Mouse (Mus musculus) MN1 (cell line): ENCODE data around the gene Gldc.
A peak's percentile ranks its signal among the peaks of the same experiment; 100 is the strongest.

ENCODE experiments used
- DNase-seq: peaks from one replicate; pipeline ENCODE4 v3.0.0-alpha.2; 2016; ENCODE audit warnings: low spot score

The Gldc gene

DNA sequence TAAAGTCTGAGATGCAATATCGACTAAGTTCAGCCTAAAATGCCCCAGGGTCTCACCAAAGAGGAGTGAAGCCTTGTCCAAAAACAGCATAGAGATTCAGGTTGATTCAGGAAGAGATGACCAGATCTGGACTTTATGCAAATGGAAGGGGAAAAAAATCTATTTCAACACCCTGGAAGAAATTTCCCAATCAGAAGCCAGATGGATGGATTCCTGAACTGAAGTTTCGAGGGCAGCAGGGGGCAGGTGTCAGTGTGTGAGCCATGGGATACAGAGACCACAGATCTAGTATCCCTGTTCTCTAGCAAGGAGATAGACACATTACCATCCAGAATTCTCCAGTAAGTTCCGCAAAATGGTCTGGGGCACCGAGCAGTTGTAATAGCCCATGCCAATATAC, 17.0 kb downstream of the Gldc start:
- DNase-seq: no peak

DNA sequence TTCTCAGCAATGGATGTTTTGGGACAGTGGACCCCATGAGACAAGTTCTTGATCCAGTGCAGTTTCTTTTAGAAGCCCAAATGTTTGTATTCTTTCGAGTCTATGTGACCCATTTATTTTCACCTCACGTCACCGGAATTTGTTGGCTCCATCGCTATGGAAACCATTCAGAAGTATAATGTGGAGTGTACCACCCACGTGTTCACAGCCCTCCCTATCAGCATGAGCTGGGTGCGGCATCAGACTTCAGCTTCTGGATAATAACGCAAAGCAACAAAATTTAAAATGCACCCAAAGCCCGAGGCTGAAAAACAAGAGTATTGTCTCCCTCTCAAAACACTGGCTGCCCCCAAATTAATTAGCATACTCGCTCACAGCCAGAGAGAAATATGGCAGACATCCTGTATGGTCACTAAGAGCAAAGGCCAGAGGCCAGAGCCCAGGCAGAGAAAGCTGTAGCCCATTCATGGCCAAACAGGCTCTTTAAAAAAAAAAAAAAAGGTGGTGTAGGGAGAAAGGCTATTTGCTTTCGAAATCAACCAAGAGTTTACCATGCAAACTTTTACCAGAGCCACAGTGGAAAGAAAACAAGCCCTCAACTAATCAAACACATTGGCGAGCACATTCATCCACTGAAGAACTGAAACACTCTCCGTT, 18.1 kb downstream of the Gldc start:
- DNase-seq: no peak

DNA sequence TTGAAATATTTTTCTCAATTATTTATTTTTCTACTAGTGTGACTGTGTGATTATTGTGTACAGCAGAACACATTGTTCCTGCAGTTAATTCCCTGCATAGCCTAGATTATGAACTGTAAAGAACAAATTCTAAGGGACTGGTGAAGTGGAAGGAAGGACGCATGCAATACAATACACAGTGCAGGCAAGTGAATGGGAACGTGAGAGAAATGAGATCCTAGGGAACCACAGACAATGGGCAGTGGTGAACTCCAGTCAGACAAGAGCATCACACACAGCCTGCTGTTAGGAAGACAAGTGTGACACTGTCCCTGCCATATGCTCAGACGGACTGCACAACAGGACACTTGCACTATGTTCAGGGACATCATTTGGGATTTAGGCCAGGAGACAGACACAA, 21.5 kb downstream of the Gldc start:
- no peak for DNase-seq

GRCm38 (mm10) chr19:30151290-30151689, 23.9 kb downstream of the Gldc start:
- DNase-seq: no peak

- DNase-seq: no peak
Measured at GRCm38 (mm10) chr19:30149238-30149805, 25.9 kb downstream of the Gldc start.

DNA sequence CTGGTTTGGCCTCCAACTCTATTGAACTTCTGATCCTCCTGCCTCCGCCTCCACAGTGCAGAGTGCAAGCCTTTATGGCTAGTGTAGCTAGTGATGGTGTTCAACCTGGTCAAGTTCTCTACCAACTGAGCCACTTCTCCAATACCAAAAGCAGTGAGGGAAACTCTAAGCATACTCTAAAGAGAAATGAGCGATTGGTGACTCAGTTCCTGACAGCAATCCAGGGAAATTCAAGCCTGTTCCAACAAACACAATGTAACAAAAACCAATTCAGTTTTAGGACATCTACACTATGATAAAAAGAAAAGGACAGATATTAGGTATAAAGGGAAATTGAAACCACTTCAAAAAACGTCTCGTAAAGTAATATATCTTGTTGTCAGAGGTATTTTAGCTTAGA, 27.9 kb downstream of the Gldc start:
- DNase-seq: no peak

DNA sequence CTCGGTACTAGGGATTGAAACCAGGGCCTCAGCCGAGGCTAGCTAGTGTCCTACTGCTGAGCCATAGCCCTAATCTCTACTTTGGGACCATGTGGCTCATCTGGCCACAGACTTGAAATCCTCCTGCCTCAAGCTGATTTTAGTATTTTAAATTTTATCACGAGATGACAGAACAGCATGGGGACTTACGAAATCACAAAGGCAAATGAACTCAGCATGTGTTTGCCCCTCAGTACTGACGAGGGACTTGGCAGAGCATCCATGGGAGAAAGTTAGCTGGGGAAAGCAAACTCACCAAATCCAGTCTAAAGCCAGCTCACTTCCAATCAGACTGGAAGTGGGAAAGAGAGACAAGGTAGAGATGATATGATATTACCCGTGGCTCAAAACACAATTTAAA, 28.5 kb downstream of the Gldc start:
- no peak for DNase-seq

- DNase-seq: no peak
Measured at GRCm38 (mm10) chr19:30145106-30145505, 30.1 kb downstream of the Gldc start.

- DNase-seq: peak; percentile 35
Measured at GRCm38 (mm10) chr19:30136308-30136707, 38.9 kb downstream of the Gldc start.

GRCm38 (mm10) chr19:30128177-30128576, 47.1 kb downstream of the Gldc start:
- peak; percentile 82 for DNase-seq

DNA sequence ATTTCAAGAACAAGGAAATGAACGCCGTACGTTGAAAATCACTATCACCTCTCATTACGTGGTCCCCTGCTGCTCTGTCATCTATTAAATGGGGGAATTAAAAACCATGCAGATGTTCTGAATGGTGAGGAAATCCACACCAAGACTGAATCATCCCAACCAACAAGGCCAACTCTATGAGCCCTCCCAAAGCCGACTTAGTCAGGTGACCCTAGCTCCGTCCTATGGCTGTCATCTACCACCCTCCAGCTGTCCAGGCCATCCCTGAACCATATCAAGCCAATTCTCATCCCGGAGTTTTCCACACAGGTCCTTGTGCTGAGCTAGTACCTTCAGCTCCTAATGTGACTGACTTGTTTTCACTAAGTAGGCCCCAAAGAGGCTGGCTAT, 49.6 kb downstream of the Gldc start:
- no peak for DNase-seq

- peak; percentile 57 for DNase-seq
Measured at GRCm38 (mm10) chr19:30124999-30125669, 50.1 kb downstream of the Gldc start.

- DNase-seq: no peak
Measured at GRCm38 (mm10) chr19:30118344-30119312, 56.6 kb downstream of the Gldc start.

- DNase-seq: peak; percentile 87
Measured at GRCm38 (mm10) chr19:30117775-30118174, 57.5 kb downstream of the Gldc start.

DNA sequence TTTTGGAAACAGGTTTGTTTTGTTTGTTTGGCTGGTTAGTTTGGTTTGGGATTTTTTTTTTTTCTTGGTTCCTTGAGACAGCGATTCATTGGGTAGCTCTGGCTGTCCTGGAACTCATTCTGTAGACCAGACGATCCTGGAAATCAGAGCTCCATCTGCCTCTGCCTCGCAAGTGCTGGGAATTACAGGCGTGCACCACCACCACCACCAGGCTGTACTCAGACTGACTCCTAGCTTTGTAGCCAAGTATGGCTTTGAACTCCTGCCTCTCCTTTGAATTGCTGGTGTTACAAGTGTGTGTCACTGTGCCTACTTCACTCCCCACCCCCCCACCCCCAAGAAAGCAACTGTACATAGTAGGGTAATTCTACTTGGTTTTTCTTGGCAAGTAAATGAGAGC, 58.0 kb downstream of the Gldc start:
- DNase-seq: peak; percentile 58

DNA sequence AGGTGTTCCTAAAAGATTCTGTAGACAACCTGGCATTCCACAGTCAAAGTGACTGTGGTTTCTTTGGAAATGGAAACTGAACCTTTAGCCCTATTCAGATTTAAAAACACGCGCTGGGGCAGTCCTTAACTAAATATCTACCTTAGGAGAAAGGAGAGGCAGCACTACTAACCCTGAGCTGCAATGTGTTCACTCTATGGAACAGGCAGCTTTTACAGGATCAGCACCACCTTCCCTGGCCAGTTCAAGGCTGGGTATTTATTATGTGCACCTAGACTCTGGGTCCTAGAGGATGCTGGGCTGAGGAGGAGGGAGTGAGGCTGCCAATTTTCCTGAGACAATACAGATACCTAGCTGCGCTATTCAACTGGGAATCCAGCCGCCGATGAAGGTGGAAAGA, 59.6 kb downstream of the Gldc start:
- no peak for DNase-seq

DNA sequence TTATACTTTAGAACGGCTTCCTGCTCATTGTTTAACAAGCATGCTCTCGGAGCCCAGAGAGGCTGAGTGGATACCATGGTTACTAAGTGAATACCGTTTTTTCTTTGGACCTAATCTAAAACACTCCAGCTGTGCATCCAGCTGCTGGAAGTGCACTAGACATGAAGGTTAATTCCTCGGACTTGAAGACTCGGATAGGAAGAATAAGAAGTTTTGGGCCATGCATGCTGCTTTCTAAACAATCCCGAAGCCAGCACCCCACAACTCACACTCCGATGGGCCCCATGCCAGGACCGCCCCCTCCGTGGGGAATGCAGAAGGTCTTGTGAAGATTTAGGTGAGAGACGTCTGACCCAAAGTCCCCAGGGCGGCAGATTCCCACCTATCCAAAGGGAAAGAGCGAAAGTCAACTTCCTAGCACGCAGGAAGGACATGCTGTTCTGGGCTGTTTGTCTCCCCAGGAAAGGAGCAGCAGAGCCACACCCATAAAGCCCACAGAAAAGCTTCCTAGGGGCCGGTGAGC, 60.2 kb downstream of the Gldc start:
- no peak for DNase-seq

- DNase-seq: no peak
Measured at GRCm38 (mm10) chr19:30112961-30113688, 62.1 kb downstream of the Gldc start.

- no peak for DNase-seq
Measured at GRCm38 (mm10) chr19:30111421-30111820, 63.8 kb downstream of the Gldc start.

- DNase-seq: no peak
Measured at GRCm38 (mm10) chr19:30109122-30109521, 66.1 kb downstream of the Gldc start.

- DNase-seq: no peak
Measured at GRCm38 (mm10) chr19:30108616-30109015, 66.6 kb downstream of the Gldc start.
